Mouse (Mus musculus): ENCODE data around the gene Tpr. TPM values are rescaled to one million over a fixed set of nuclear protein-coding genes. Genes with fewer than 3 reads are reported as not detected.

Tpr gene
- polyA plus RNA-seq, 1 experiment from 2014 or later, result 209 TPM

DNA sequence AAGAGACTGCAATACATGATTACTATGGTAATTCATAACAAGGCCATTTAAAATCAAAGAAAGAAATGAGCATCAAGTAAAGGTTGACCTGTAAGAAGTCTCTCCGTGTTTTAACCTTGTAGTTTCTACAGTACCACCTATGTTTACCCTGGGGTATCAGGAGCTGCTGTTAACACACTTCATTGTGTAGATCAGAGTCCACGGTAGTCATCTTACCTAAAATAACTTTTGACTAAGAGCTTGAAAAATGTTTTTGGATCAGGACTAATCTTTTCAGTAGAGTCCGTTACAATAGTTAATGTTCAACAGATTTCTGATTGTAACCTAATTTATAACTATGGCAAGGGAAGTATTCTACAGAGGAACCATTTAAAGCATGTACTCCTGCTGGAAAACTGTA is 11.9 kb downstream of the Tpr start:
- Histone ChIP-seq H3K27me3 (no peaks in the 10 kb centered on the region), H3K27ac (no peak overlapping the region), H3K4me1 (no peaks in the 10 kb centered on the region), H3K4me2 (replicated peaks) (no peak overlapping the region), H3K9me3 (no peaks in the 10 kb centered on the region), H3K4me3 (no peak overlapping the region), H3K9ac (no peak overlapping the region), H3K36me3 (peaks cover 50% of the 10 kb centered on the region)
- no peak for ATAC-seq (ENCODE audit: insufficient number of reproducible peaks, insufficient read depth, low FRiP score, low TSS enrichment)
- WGBS, result 84% methylated on average over 3 of the region's 3 CpGs

DNA sequence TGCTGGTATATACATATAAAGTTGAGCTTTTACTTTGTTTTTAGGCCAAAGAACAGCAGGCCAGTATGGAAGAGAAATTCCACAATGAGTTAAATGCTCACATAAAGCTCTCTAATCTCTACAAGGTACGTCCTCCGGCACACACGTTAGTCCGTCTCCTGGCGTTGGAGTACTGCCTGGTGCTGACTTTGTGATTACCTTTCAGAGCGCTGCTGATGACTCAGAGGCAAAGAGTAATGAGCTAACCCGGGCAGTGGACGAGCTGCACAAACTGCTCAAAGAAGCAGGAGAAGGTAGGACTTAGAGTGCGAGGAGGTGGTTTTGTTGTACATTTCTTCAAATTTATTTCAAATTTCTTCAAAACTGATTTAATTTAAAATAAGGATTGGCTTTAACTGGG is 14.6 kb downstream of the Tpr start:
- no peak for ATAC-seq (ENCODE audit: insufficient number of reproducible peaks, insufficient read depth, low FRiP score, low TSS enrichment)
- Histone ChIP-seq H3K36me3 (peaks cover 62% of the 10 kb centered on the region), H3K9me3 (no peaks in the 10 kb centered on the region), H3K4me3 (no peak overlapping the region), H3K9ac (no peak overlapping the region), H3K4me2 (replicated peaks) (no peak overlapping the region), H3K4me1 (no peaks in the 10 kb centered on the region), H3K27me3 (no peaks in the 10 kb centered on the region), H3K27ac (no peak overlapping the region)
- 94% methylated on average over 9 of the region's 9 CpGs for WGBS

DNA sequence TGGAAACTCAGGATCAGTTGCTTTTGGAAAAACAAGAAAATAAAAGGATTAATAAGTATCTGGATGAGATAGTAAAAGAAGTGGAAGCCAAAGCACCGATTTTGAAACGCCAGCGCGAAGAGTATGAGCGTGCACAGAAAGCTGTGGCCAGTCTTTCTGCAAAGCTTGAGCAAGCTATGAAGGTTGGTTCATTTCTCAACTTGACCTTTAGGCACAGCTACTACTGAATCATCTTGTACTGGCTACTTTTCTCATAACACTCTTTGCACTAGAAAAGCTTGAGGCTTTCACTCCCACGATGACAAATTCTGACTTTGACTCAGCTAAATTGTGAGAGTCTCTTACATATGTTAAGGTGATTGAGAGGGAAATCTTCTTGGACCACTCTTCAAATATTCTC is 17.4 kb downstream of the Tpr start:
- Histone ChIP-seq H3K9ac (no peak overlapping the region), H3K4me3 (no peak overlapping the region), H3K9me3 (no peaks in the 10 kb centered on the region), H3K27me3 (no peaks in the 10 kb centered on the region), H3K36me3 (peaks cover 65% of the 10 kb centered on the region), H3K4me1 (no peaks in the 10 kb centered on the region), H3K4me2 (replicated peaks) (no peak overlapping the region), H3K27ac (no peak overlapping the region)
- 95% methylated on average over 6 of the region's 6 CpGs for WGBS
- ATAC-seq (ENCODE audit: insufficient number of reproducible peaks, insufficient read depth, low FRiP score, low TSS enrichment), result no peak

DNA sequence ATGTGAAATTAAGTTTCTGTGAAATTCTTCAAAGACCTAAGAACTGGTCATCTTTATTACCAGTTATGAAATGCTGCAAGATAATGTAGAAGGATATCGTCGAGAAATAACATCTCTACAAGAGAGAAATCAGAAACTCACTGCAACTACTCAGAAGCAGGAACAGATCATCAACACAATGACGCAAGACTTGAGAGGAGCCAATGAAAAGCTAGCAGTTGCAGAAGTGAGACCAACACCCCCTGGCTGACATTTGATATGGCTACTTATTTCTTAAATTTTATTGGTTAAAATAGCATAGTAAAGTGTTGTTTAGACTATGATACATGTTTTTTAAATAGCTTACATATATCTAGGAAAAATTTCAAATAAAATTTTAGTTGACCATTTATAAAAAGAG is 23.4 kb downstream of the Tpr start:
- ATAC-seq (ENCODE audit: insufficient number of reproducible peaks, insufficient read depth, low FRiP score, low TSS enrichment), result no peak
- no peaks in the 10 kb centered on the region for H3K4me1 ChIP-seq
- H3K9ac ChIP-seq, result no peak overlapping the region
- WGBS, result 85% methylated on average over 3 of the region's 3 CpGs
- H3K36me3 ChIP-seq, result peaks cover 71% of the 10 kb centered on the region
- no peak overlapping the region for H3K4me3 ChIP-seq
- H3K9me3 ChIP-seq, result no peaks in the 10 kb centered on the region
- H3K4me2 ChIP-seq (replicated peaks), result no peak overlapping the region
- H3K27me3 ChIP-seq, result no peaks in the 10 kb centered on the region
- no peak overlapping the region for H3K27ac ChIP-seq

DNA sequence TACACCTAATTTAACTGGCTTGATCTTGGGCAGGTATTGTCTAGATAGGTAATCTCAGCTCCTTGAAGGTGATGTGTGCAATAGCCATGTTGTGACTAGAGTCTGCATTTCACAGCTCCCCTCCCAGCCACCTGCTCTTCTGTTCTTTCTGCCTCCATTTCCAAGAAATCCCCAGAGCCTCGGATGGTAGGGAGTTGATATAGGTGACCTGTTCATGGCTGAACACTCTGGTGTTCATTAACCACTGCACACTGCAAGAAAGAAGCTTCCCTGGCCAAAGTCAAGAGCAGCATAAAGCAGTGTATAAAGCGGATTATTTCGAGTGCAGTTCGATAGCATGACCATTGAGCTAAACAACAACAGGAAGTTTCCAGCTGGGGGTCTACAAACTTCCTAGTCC is 25.8 kb downstream of the Tpr start:
- 95% methylated on average over 4 of the region's 4 CpGs for WGBS
- ATAC-seq (ENCODE audit: insufficient number of reproducible peaks, insufficient read depth, low FRiP score, low TSS enrichment), result no peak
- H3K9me3 ChIP-seq, result no peaks in the 10 kb centered on the region

DNA sequence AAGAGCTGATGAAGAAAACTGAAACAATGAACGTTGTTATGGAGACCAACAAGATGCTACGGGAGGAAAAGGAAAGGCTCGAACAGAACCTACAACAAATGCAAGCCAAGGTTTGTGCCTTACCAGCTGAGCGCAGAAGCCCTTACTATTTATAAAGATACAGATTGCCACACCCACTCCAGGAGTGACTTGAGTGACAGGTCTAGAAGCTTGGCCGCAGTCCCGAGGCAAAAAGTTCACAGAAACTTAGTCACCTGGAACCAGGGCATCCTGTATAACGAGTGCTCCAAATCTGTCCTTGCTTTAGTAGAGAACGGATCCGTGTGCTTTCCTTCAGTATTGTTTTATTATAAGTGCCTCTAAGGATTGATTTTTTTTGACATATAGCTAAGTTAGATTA is 33.0 kb downstream of the Tpr start:
- 85% methylated on average over 9 of the region's 9 CpGs for WGBS
- no peak for ATAC-seq (ENCODE audit: insufficient number of reproducible peaks, insufficient read depth, low FRiP score, low TSS enrichment)
- no peak overlapping the region for H3K4me2 ChIP-seq (replicated peaks)
- no peak overlapping the region for H3K27ac ChIP-seq
- no peaks in the 10 kb centered on the region for H3K9me3 ChIP-seq
- H3K4me3 ChIP-seq, result no peak overlapping the region
- no peaks in the 10 kb centered on the region for H3K4me1 ChIP-seq
- no peaks in the 10 kb centered on the region for H3K27me3 ChIP-seq
- H3K36me3 ChIP-seq, result peaks cover 69% of the 10 kb centered on the region
- H3K9ac ChIP-seq, result no peak overlapping the region

More for the DNA sequence above, 25.8 kb downstream of the Tpr start:
- no peak overlapping the region for H3K4me2 ChIP-seq (replicated peaks)
- H3K4me3 ChIP-seq, result no peak overlapping the region
- no peak overlapping the region for H3K9ac ChIP-seq
- no peak overlapping the region for H3K27ac ChIP-seq
- no peaks in the 10 kb centered on the region for H3K4me1 ChIP-seq
- H3K27me3 ChIP-seq, result no peaks in the 10 kb centered on the region
- peaks cover 72% of the 10 kb centered on the region for H3K36me3 ChIP-seq

DNA sequence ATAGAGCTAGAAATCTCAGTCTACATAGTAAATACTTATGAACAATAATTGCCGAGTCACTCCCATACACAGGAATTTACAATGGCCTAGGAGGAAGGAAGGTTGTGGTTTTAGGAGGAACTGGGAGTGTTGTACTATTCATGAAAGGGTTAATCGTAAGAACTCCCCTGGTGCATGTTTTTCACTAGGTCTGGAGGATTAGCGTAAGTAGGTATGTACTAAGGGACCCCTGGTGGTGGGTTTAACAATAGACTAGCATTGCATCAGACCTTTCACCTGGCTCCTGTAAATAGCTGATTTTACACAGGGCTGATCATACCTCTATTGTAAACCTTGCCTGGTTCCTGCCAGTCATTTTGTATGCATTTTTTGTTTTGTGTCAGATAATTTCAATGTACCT is 33.6 kb downstream of the Tpr start:
- Histone ChIP-seq H3K27me3 (no peaks in the 10 kb centered on the region), H3K36me3 (peaks cover 74% of the 10 kb centered on the region)
- 72% methylated on average over 3 of the region's 3 CpGs for WGBS

DNA sequence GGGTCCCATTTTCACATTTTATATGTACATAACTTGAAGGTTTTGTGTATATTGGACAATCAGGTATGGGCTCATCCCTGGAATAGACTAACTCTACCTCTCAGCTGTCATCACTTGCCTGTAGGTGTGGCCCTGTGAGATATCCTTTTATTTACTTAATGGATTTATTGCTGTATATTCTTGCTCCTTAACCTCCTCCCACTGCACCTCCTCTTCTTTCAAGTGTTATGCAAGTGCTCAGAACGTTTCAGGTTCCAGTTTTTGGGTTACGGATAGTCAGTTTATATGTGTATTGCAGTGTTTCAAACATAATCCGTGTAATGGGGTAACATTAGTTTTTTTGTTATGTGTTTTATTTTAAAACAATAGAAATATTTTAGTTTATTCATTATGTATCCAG is 46.0 kb downstream of the Tpr start:
- Histone ChIP-seq H3K4me1 (no peaks in the 10 kb centered on the region), H3K9ac (no peak overlapping the region), H3K9me3 (no peaks in the 10 kb centered on the region), H3K36me3 (peaks cover 75% of the 10 kb centered on the region), H3K4me2 (replicated peaks) (no peak overlapping the region), H3K27me3 (no peaks in the 10 kb centered on the region), H3K27ac (no peak overlapping the region), H3K4me3 (no peak overlapping the region)
- no peak for ATAC-seq (ENCODE audit: insufficient number of reproducible peaks, insufficient read depth, low FRiP score, low TSS enrichment)
- WGBS, result 92% methylated on average over 3 of the region's 3 CpGs

More for the DNA sequence above, 33.6 kb downstream of the Tpr start:
- H3K4me1 ChIP-seq, result no peaks in the 10 kb centered on the region
- H3K9ac ChIP-seq, result no peak overlapping the region
- H3K4me2 ChIP-seq (replicated peaks), result no peak overlapping the region
- H3K27ac ChIP-seq, result no peak overlapping the region
- no peak for ATAC-seq (ENCODE audit: insufficient number of reproducible peaks, insufficient read depth, low FRiP score, low TSS enrichment)
- H3K9me3 ChIP-seq, result no peaks in the 10 kb centered on the region
- H3K4me3 ChIP-seq, result no peak overlapping the region

DNA sequence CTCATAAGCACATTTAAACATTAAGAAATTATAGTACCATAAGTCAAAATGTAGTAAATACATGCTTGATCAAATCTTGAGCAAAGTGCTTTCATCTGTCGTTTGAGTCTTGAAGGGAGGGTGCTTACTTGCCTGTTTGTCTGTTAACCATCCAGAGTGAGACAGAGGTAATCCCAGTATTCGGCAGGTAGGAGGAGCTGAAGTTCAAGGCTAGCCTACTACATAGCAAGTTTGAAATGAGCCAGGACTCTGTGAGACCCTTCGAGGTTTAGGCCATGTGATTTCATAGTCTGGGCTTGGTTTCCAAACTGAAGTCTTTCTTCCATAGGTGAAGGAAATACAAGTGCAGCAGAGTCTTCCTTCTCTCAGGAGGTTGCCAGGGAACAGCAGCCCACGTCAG is 49.1 kb downstream of the Tpr start:
- Histone ChIP-seq H3K9ac (no peak overlapping the region), H3K4me2 (replicated peaks) (no peak overlapping the region), H3K27ac (no peak overlapping the region), H3K4me1 (no peaks in the 10 kb centered on the region), H3K36me3 (peaks cover 76% of the 10 kb centered on the region), H3K9me3 (no peaks in the 10 kb centered on the region), H3K27me3 (no peaks in the 10 kb centered on the region), H3K4me3 (no peak overlapping the region)
- 71% methylated on average over 4 of the region's 4 CpGs for WGBS
- ATAC-seq (ENCODE audit: insufficient number of reproducible peaks, insufficient read depth, low FRiP score, low TSS enrichment), result no peak

DNA sequence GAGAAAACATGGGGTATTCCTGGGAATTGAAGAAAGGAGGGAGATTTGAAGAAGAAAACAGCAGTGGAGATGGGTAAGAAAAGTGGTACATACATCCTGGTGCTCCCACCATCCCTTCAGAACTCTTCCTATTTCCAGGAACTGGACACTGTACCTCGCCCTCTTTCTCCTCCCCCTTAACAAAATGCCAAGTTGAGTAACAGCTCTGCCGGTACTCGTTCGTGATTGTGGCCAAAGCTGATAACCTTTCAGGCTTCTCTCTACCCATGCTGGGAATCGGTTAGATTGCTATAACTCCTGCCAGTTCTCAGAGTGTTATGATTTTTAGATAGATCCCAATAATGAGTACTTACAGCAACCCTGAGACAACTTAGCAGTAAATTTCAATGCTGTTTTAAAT is 66.3 kb downstream of the Tpr start:
- no peak overlapping the region for H3K4me2 ChIP-seq (replicated peaks)
- no peak overlapping the region for H3K4me3 ChIP-seq
- no peaks in the 10 kb centered on the region for H3K36me3 ChIP-seq
- no peaks in the 10 kb centered on the region for H3K27me3 ChIP-seq
- H3K27ac ChIP-seq, result no peak overlapping the region
- no peak for ATAC-seq (ENCODE audit: insufficient number of reproducible peaks, insufficient read depth, low FRiP score, low TSS enrichment)
- no peaks in the 10 kb centered on the region for H3K9me3 ChIP-seq
- no peaks in the 10 kb centered on the region for H3K4me1 ChIP-seq
- no peak overlapping the region for H3K9ac ChIP-seq
- 86% methylated on average over 5 of the region's 5 CpGs for WGBS

DNA sequence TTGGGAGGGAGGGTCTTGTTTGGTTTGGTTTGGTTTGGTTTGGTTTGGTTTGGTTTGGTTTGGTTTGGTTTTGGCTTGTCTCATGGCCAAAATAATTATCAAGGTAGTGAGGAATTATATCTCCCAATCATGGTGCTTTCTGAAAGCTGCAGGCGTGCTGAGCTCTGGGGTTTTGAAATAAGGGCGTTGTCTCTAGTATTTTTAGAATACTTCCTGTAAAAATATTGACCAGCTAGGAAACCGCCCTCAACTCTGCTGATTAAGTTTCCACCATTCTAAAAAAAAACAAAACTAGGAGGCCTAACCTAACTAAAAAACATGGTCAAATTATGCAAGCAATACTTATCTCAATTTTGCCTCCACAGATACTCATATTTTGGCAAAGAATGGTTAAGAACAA is 67.0 kb downstream of the Tpr start:
- ATAC-seq (ENCODE audit: insufficient number of reproducible peaks, insufficient read depth, low FRiP score, low TSS enrichment), result no peak
- Histone ChIP-seq H3K9me3 (no peaks in the 10 kb centered on the region), H3K4me1 (no peaks in the 10 kb centered on the region), H3K36me3 (no peaks in the 10 kb centered on the region), H3K4me2 (replicated peaks) (no peak overlapping the region), H3K4me3 (no peak overlapping the region), H3K9ac (no peak overlapping the region), H3K27me3 (no peaks in the 10 kb centered on the region), H3K27ac (no peak overlapping the region)
- WGBS, result 84% methylated on average over 3 of the region's 3 CpGs

DNA sequence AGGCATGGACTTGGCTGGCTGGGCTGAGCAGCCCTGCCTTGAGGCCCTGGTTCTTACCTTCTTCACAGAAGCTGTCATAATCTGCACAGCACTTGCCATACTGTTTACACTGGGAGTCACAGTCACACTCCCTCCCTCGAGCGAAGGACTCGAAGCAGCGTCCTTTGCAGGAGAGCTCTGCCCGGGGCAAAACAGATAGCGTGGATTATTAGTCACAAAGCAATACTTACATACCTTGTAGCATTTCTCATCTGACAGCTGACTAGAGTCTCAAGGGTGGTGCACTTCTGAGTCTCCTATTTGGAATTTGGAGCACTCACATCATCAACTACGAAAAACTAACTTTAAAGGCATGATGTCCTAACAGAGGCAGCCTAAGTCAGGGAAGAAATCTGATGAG is 68.0 kb downstream of the Tpr start:
- 69% methylated on average over 7 of the region's 7 CpGs for WGBS
- no peak overlapping the region for H3K9ac ChIP-seq
- H3K4me2 ChIP-seq (replicated peaks), result no peak overlapping the region
- H3K4me3 ChIP-seq, result no peak overlapping the region
- no peak for ATAC-seq (ENCODE audit: insufficient number of reproducible peaks, insufficient read depth, low FRiP score, low TSS enrichment)
- H3K36me3 ChIP-seq, result no peaks in the 10 kb centered on the region
- H3K4me1 ChIP-seq, result no peaks in the 10 kb centered on the region
- H3K27me3 ChIP-seq, result no peaks in the 10 kb centered on the region
- H3K9me3 ChIP-seq, result no peaks in the 10 kb centered on the region
- H3K27ac ChIP-seq, result no peak overlapping the region

DNA sequence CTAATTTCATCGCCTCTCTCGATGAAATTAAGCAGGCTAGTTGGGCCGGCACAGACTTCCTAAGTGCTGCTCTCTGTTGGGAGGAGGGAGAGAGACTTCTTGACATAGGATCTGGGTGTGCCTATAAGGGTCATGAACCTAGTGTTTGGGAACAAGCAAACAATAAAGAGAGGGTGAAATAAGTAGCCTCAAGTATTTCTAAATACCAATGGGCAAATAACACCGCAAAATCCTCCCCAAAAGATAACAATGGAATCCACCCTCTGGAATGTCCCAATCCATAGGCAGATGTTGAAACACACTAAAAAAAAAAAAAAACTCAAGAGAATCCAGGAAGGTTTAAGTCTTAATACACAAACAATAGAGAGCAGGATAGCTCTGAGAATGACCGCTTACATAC is 70.4 kb downstream of the Tpr start:
- no peak for ATAC-seq (ENCODE audit: insufficient number of reproducible peaks, insufficient read depth, low FRiP score, low TSS enrichment)
- Histone ChIP-seq H3K36me3 (no peaks in the 10 kb centered on the region), H3K27ac (no peak overlapping the region), H3K9ac (no peak overlapping the region), H3K4me1 (no peaks in the 10 kb centered on the region), H3K9me3 (no peaks in the 10 kb centered on the region), H3K4me2 (replicated peaks) (no peak overlapping the region), H3K4me3 (no peak overlapping the region), H3K27me3 (no peaks in the 10 kb centered on the region)
- 65% methylated on average over 5 of the region's 5 CpGs for WGBS

Measured in embryonic facial prominence, embryonic 12.5 days (tissue).